Mouse (Mus musculus): ENCODE results near the gene Slc26a1.

GRCm38 (mm10) chr5:108647820-108648465, 27.4 kb downstream of the Slc26a1 start:
- TF ChIP-seq POLR2A (IDR thresholded peaks at IDR 0.05; ENCODE audit: control insufficient read depth, low read depth, low read length) (no peak), CTCF (IDR thresholded peaks at IDR 0.05; ENCODE audit: control insufficient read depth, insufficient read depth, insufficient replicate concordance, low read depth, low read length) (no peak)

All from testis, adult 2 months (tissue).